Mouse (Mus musculus) erythroblast, embryonic 14.5 days (primary cell): ENCODE data around the gene Capns2.

Experiments used
- GATA1 ChIP-seq: IDR thresholded peaks from 2 replicates; pipeline ENCODE4 v1.6.1; 2012; ENCODE audit warnings: low read length, inconsistent platforms, mixed read lengths
- TAL1 ChIP-seq: IDR thresholded peaks from 3 replicates; pipeline ENCODE4 v1.6.1; 2012; ENCODE audit warnings: low read length, inconsistent platforms, mixed read lengths

- TF ChIP-seq GATA1, result no peak
- no peak for TF ChIP-seq TAL1
Measured at GRCm38 (mm10) chr8:92853188-92853983, 47.8 kb upstream of the Capns2 start.
